Mouse (Mus musculus) cortical plate, adult 2 months (tissue): Measurements from ENCODE around the gene Nrxn1. TPM values are rescaled to one million over a fixed set of nuclear protein-coding genes. Genes with fewer than 3 reads are reported as not detected.

Experiments
- H3K27ac ChIP-seq: fragments of 200-500 bp; 2 replicates; pipeline ENCODE4 v1.5.1; 2012; ENCODE audit warnings: low read length, control low read depth, inconsistent platforms; ENCODE audit not compliant: insufficient read depth
- H3K4me1 ChIP-seq: fragments of 200-500 bp; 2 replicates; pipeline ENCODE4 v1.6.1; 2011; ENCODE audit warnings: low read length; ENCODE audit not compliant: control insufficient read depth, insufficient read depth
- H3K4me3 ChIP-seq: fragments of 200-500 bp; 2 replicates; pipeline ENCODE4 v1.5.1; 2011; ENCODE audit warnings: mild to moderate bottlenecking, low read length, control low read depth; ENCODE audit not compliant: insufficient read depth
- CTCF ChIP-seq: fragments of 200-500 bp; IDR thresholded peaks from 2 replicates; pipeline ENCODE4 v1.5.1; 2011; ENCODE audit warnings: mild to moderate bottlenecking, control low read depth, low read length; ENCODE audit not compliant: insufficient read depth; ENCODE audit errors: extremely low read depth
- POLR2A ChIP-seq: fragments of 200-500 bp; IDR thresholded peaks from 2 replicates; pipeline ENCODE4 v1.6.1; 2011; ENCODE audit warnings: mild to moderate bottlenecking, low read length, control low read depth; ENCODE audit not compliant: insufficient read depth; ENCODE audit errors: extremely low read depth
- polyA plus RNA-seq: library from polyadenylated mRNA; depleted of rRNA; stranded (reverse); fragments of >200 nt; gene quantifications from 2 replicates; pipeline ENCODE4 v1.2.3, GENCODE M21; 2012

Gene Nrxn1
- polyA plus RNA-seq, 1 experiment = 244 TPM

- Histone ChIP-seq H3K4me1 (no peaks in the 10 kb centered on the region), H3K4me3 (no peak overlapping the region), H3K27ac (no peak overlapping the region)
- TF ChIP-seq POLR2A (no peak), CTCF (no peak)
Measured at GRCm38 (mm10) chr17:90016636-90017035, 1076.2 kb downstream of the Nrxn1 start.

- no peak for TF ChIP-seq CTCF
- TF ChIP-seq POLR2A = no peak
- Histone ChIP-seq H3K4me1 (0 out of 2 replicates have a peak, but pooled peaks cover 1% of the 10 kb centered on the region), H3K4me3 (no peak overlapping the region), H3K27ac (no peak overlapping the region)
Measured at GRCm38 (mm10) chr17:90011761-90012160, 1081.1 kb downstream of the Nrxn1 start.

GRCm38 (mm10) chr17:90007438-90008109, 1085.3 kb downstream of the Nrxn1 start:
- TF ChIP-seq CTCF = no peak
- TF ChIP-seq POLR2A = no peak
- H3K4me1 ChIP-seq = 0 out of 2 replicates have a peak, but pooled peaks cover 1% of the 10 kb centered on the region
- no peak overlapping the region for H3K4me3 ChIP-seq
- H3K27ac ChIP-seq = no peak overlapping the region

- Histone ChIP-seq H3K27ac (no peak overlapping the region), H3K4me3 (no peak overlapping the region), H3K4me1 (no peaks in the 10 kb centered on the region)
- TF ChIP-seq POLR2A (no peak), CTCF (no peak)
Measured at GRCm38 (mm10) chr17:89990651-89991050, 1102.2 kb downstream of the Nrxn1 start.
